Mouse (Mus musculus) embryonic facial prominence, embryonic 15.5 days (tissue): ENCODE measurements around the gene Pramel1. TPM values are rescaled to one million over a fixed set of nuclear protein-coding genes. Genes with fewer than 3 reads are reported as not detected.
"Not testable (repeated sequence)": the region's sequence is repeated elsewhere in the genome, so short reads cannot be mapped to it uniquely, and the experiment has no call there.

Experiments used
- ATAC-seq: fragments of 200-750 bp; cut with Nextera tagmentation; 2 replicates; pipeline ENCODE4 v1.8.0; 2017; ENCODE audit warnings: low read depth, moderate TSS enrichment; ENCODE audit not compliant: insufficient number of reproducible peaks, low FRiP score, low TSS enrichment
- H3K27ac ChIP-seq: fragments of 300-500 bp; sonication (generic); replicated peaks from 2 replicates; pipeline ENCODE4 v1.5.1; 2015; ENCODE audit warnings: mild to moderate bottlenecking, inconsistent platforms
- H3K27me3 ChIP-seq: fragments of 300-500 bp; sonication (generic); 2 replicates; pipeline ENCODE4 v1.6.1; 2015; ENCODE audit warnings: inconsistent platforms
- H3K36me3 ChIP-seq: fragments of 300-500 bp; sonication (generic); 2 replicates; pipeline ENCODE4 v1.6.1; 2015; ENCODE audit warnings: mild to moderate bottlenecking, inconsistent platforms
- H3K4me1 ChIP-seq: fragments of 300-500 bp; sonication (generic); 2 replicates; pipeline ENCODE4 v1.6.1; 2015; ENCODE audit warnings: inconsistent platforms
- H3K4me2 ChIP-seq: fragments of 300-500 bp; sonication (generic); replicated peaks from 2 replicates; pipeline ENCODE4 v1.6.1; 2015; ENCODE audit warnings: mild to moderate bottlenecking, inconsistent platforms
- H3K4me3 ChIP-seq: fragments of 300-500 bp; sonication (generic); replicated peaks from 2 replicates; pipeline ENCODE4 v1.5.1; 2015; ENCODE audit warnings: mild to moderate bottlenecking, inconsistent platforms
- H3K9ac ChIP-seq: fragments of 300-500 bp; sonication (generic); 2 replicates; pipeline ENCODE4 v1.6.1; 2015; ENCODE audit warnings: inconsistent platforms
- H3K9me3 ChIP-seq: fragments of 300-500 bp; sonication (generic); replicated peaks from 2 replicates; pipeline ENCODE4 v1.6.1; 2016; ENCODE audit warnings: inconsistent platforms
- WGBS: fragments of 180-500 bp; shearing (Covaris S2); methylation state at CpG from one replicate; pipeline ENCODE4 v1.1.7; 2015; 5-methylcytosine and 5-hydroxymethylcytosine counted together
- polyA plus RNA-seq: library from polyadenylated mRNA; unstranded; fragments of >200 nt; fragmentation: Nextera tagmentation; extraction: Ambion mirVana; gene quantifications from 2 replicates; pipeline ENCODE4 v1.2.1, GENCODE M21; 2015

The Pramel1 gene
- polyA plus RNA-seq, 1 experiment from 2014 or later, result not detected

DNA sequence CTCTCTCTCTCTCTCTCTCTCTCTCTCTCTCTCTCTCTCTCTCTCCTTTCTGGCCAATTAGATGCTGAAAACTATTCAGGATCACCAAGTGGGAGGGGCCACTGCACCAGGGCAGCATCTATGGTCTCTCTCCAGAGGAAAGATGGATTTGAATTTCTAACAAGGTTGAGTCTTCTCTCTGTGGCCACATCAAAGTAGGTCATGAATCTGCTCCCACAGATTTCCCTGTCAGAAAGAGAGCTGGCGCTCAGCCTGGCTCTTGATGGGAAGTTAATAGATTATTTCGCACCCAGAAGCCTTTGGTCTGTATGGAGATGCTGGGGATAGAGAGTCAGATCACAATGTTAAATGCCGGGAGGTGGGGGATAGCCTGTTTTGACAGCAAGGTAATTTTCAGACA lies 12.1 kb upstream of the Pramel1 start:
- Histone ChIP-seq H3K27me3 (peaks cover 15% of the 10 kb centered on the region; the same call in 1 of the 2 replicates), H3K9ac (no peak overlapping the region), H3K4me1 (no peaks in the 10 kb centered on the region), H3K36me3 (no peaks in the 10 kb centered on the region), H3K27ac (no peak overlapping the region), H3K9me3 (no peaks in the 10 kb centered on the region), H3K4me3 (no peak overlapping the region), H3K4me2 (no peak overlapping the region)
- ATAC-seq, result no peak
- WGBS, result 70% methylated on average over 3 of the region's 3 CpGs

DNA sequence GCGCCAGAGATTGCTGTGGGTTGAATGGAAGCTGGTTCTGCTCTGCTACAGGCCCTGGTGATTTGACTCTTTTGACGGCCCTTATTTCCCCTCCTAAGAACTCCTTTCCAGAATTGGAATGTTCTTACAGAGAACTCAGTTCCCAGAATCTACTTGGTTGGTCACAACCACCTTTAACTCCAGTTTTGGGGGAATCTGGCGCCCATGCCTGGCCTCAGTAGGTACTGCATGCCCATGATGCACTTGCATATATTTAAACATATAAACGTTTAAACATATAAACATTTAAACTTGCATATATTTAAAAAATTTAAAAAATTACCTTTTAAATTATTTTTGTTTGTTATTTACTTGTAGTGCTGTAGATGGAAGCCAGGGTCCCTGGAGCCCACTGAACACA lies 10.6 kb upstream of the Pramel1 start:
- no peak overlapping the region for H3K9ac ChIP-seq
- H3K4me2 ChIP-seq, result no peak overlapping the region
- ATAC-seq, result no peak
- H3K4me1 ChIP-seq, result no peaks in the 10 kb centered on the region
- WGBS, result 35% methylated on average over 4 of the region's 4 CpGs
- no peak overlapping the region for H3K4me3 ChIP-seq
- H3K27ac ChIP-seq, result no peak overlapping the region
- H3K36me3 ChIP-seq, result no peaks in the 10 kb centered on the region
- no peaks in the 10 kb centered on the region for H3K9me3 ChIP-seq
- H3K27me3 ChIP-seq, result peaks cover 11% of the 10 kb centered on the region; the same call in 1 of the 2 replicates

DNA sequence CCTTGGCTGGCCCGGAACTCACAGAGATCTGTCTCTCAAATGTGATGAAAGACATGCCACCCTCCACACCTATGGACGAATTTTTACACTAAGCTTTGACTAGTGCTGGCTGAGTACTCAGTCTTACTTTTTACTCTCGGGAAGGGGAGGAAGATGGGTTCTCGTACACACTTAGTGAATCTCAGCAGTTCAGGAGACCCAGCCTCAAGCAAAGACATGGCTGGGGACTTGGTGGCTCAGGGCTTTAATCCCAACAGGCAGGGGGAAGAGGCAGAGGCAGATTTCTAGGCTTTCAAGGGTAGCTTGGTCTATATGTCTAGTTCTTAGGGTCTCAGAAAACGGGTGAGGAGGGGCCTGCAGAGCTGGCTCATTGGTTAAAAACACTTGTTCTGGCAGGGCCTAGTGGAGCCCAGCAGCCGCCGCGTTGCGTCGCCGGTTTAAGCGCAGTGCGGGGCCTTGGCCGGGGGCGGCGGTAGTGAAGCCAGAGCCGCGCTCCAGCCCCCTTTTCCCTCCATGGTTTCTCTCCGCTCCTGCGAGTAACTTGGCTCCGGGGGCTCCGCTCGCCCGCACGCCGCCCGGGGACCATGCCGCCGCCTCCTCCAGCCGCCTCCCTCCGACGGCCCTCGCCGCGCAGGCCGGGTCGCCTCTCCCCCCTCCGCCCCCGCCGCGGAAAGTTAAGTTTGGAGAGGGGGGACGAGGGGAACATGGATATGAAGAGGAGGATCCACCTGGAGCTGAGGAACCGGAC lies 5.1 kb upstream of the Pramel1 start:
- WGBS, result 10% methylated on average over 34 of the region's 43 CpGs
- no peaks in the 10 kb centered on the region for H3K9me3 ChIP-seq
- H3K4me1 ChIP-seq, result no peaks in the 10 kb centered on the region
- H3K27me3 ChIP-seq, result no peaks in the 10 kb centered on the region
- no peak overlapping the region for H3K9ac ChIP-seq
- peak overlapping the region; percentile 54 for H3K4me2 ChIP-seq
- ATAC-seq, result peak; percentile 83
- H3K27ac ChIP-seq, result no peak overlapping the region
- peak overlapping the region; percentile 44 for H3K4me3 ChIP-seq
- no peaks in the 10 kb centered on the region for H3K36me3 ChIP-seq

DNA sequence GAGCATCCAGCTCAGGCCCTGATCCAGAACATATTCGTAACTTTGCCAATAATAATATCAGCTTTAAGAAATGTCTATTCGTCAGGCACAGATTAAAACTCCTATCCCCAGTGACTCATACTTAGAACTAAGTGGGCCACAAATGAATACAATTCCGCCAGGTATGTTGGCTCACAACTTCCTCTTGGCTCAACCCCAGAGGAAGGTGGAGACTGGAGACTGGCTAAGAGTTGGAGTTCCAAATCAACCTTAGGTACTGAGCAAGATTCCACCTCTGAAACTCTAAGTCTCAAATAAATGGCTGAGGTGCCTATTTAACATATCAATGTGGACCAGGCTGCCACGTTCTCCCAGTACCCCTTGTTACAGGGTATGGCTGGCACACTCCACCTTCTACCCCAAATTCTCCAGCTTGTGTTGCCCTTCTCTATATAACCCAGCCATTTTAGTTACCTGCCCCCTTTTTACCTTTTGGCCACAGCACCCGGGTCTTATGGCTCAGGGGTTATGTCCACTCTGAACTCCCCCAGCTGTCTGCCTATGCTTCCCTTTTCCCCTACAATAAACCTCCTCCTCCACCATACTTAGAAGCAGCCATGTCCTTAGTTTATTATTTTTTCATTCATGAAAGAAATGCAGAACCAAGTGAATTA lies 17.5 kb downstream of the Pramel1 start:
- Histone ChIP-seq H3K36me3 (peaks cover 25% of the 10 kb centered on the region), H3K4me3 (peak overlapping the region; percentile 69), H3K9ac (no peak overlapping the region), H3K27ac (no peak overlapping the region), H3K9me3 (no peaks in the 10 kb centered on the region), H3K4me1 (no peaks in the 10 kb centered on the region), H3K27me3 (no peaks in the 10 kb centered on the region), H3K4me2 (peak overlapping the region; percentile 58)
- no peak for ATAC-seq
- 67% methylated on average over 5 of the region's 5 CpGs for WGBS

DNA sequence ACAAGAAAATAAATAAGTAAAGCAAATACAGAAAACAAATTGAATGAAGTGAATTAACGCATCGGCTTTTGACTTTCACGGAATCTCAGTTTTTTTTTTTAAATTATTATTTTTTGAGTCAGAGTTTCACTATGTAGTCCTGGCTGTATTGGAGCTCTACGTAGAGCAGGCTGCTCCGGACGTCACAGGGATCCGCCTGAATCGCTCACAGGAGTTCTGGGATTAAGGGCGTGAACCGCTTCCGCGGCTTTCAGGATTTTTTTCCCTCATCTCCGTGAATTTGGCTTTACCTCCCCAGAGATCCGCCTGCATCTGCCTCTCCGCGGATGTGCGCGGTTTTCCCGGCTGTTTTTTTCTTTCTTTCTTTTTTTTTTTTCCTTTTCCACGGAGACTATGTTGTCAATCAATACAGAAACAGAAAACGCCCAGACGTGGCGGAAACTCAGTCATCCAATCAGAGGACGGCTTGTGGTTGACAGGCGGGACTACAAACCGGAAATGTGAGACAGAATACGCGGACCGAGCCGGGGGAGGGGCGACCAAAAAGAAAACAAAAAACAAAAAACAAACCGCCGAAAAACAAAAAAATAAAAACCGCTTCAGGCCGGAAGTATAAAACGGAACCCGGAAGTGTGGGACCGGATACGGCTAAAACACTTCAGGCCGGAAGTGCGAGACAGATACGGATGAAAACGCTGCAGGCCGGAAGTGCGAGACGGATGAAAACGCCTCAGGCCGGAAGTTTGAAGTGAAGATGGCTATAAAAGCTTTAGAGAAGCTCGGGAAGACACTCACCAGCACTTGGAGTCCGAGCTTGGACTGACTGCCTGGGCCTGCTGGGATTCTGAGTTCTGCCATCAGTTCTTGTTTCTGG lies 18.2 kb downstream of the Pramel1 start, which contains the start of gene Pramef8:
Gene Pramef8 (plus strand): TSS at position 208 of the 874 bp plus-strand sequence.
- Histone ChIP-seq H3K27ac (peak within 1 kb of the TSS; percentile 94), H3K27me3 (no peaks in the 10 kb centered on the region)

DNA sequence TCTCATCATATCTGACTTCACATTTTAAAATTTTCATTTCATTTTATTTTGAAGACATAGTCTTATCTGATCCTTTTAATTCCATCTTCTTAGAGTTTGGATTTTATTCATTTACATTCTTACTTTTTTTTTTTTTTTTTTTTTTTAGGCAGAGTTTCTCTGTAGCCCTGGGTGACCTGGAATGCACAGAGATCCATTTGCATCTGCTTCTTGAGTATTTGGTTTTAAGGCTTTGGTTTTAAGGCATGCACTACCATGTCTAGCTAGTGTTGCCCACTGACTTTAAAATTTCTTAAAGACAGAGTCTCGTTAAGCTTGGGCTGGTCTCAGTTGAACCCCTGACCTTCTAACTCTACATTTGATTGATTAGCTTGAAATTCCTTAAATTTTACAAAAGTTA lies 19.4 kb downstream of the Pramel1 start:
- H3K27me3 ChIP-seq, result no peaks in the 10 kb centered on the region
- no peak overlapping the region for H3K9ac ChIP-seq
- no peak overlapping the region for H3K27ac ChIP-seq
- H3K4me3 ChIP-seq, result no peak overlapping the region
- ATAC-seq, result no peak
- WGBS, result 97% methylated on average over 1 of the region's 1 CpGs
- no peaks in the 10 kb centered on the region for H3K4me1 ChIP-seq
- no peak overlapping the region for H3K4me2 ChIP-seq
- H3K9me3 ChIP-seq, result no peaks in the 10 kb centered on the region
- peaks cover 45% of the 10 kb centered on the region for H3K36me3 ChIP-seq

More for the DNA sequence above, 18.2 kb downstream of the Pramel1 start, which contains the start of gene Pramef8:
- no peaks in the 10 kb centered on the region for H3K9me3 ChIP-seq
- peak within 1 kb of the TSS; percentile 69 for H3K4me3 ChIP-seq
- peak within 1 kb of the TSS; percentile 58 for H3K4me2 ChIP-seq
- peak within 1 kb of the TSS; percentile 29; the same call in 1 of the 2 replicates for H3K9ac ChIP-seq
- peak; percentile 91 for ATAC-seq
- H3K4me1 ChIP-seq, result no peaks in the 10 kb centered on the region
- H3K36me3 ChIP-seq, result peaks cover 33% of the 10 kb centered on the region
- WGBS, result under 1% methylated on average over 50 of the region's 50 CpGs

DNA sequence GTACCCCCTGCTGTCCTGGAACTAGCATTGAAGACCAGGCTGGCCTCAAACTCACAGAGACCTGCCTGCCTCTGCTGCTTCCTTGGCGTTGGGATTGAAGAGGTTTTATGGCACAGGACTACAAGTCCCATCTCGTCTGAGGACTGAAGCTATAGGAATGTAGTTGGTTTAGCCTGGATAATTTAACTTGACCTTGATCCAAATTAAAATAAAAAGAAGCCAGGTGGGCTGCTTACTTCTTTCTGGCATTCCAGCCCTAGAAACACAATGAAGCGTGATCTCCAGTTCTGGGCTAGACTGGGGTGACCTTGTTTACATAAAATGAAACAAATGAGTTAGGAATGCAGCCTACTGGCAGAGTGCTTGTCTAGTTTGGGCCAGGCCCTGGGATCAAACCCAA lies 19.9 kb downstream of the Pramel1 start:
- Histone ChIP-seq H3K4me3 (no peak overlapping the region), H3K4me1 (no peaks in the 10 kb centered on the region), H3K27me3 (no peaks in the 10 kb centered on the region), H3K36me3 (peaks cover 50% of the 10 kb centered on the region), H3K9me3 (no peaks in the 10 kb centered on the region), H3K4me2 (no peak overlapping the region), H3K27ac (no peak overlapping the region), H3K9ac (no peak overlapping the region)
- ATAC-seq, result no peak
- WGBS, result 94% methylated on average over 3 of the region's 3 CpGs

DNA sequence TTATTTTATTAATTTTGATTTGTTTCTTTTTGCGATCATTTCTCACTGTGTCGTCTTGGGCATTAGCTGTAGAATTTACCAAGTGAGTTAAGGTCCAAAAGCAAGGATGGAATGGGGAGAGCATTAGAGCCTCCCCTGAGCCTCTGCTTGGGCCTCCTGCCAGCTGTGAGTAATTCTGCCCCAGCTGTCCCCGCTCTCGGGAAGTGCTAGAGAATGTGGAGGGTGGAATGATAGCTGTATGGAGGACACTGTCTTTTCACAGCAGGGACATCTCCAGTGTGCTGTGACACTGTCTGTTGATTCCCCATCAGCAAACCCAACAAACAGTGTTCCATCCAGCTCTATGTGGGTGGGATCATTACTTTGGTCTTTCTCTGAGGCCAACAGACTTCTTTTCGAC lies 32.5 kb downstream of the Pramel1 start:
- not testable (repeated sequence) for H3K27ac ChIP-seq, H3K9me3 ChIP-seq, H3K4me1 ChIP-seq, H3K4me2 ChIP-seq, H3K4me3 ChIP-seq, H3K9ac ChIP-seq, H3K36me3 ChIP-seq, ATAC-seq, H3K27me3 ChIP-seq
- WGBS, result 52% methylated on average over 5 of the region's 5 CpGs

Other genes starting within 250 kb of the Pramel1 start
- gene Prdm2, start 181.4 kb upstream of the Pramel1 start, polyA plus RNA-seq, result 12.0 and 14.1 TPM in 2 replicates
- gene Pdpn, start 94.9 kb upstream of the Pramel1 start, polyA plus RNA-seq, result 43.8 and 45.7 TPM in 2 replicates
- 1.2 and 2.0 TPM in 2 replicates for gene Lrrc38, start 44.7 kb upstream of the Pramel1 start, polyA plus RNA-seq
- gene Pramef8, start 18.0 kb downstream of the Pramel1 start, polyA plus RNA-seq, result 18.9 and 19.1 TPM in 2 replicates
- not detected in 2 replicates for gene Oog4, start 55.9 kb downstream of the Pramel1 start, polyA plus RNA-seq
- not detected in 2 replicates for gene Gm13043, start 116.9 kb downstream of the Pramel1 start, polyA plus RNA-seq
- gene Gm13040, start 141.5 kb downstream of the Pramel1 start, polyA plus RNA-seq, result not detected in 2 replicates
- gene BC080695, start 157.3 kb downstream of the Pramel1 start, polyA plus RNA-seq, result not detected in 2 replicates
- not detected in 2 replicates for gene Gm13057, start 157.3 kb downstream of the Pramel1 start, polyA plus RNA-seq
- gene Gm13083, start 220.6 kb downstream of the Pramel1 start, polyA plus RNA-seq, result not detected in 2 replicates